In genomic region chr5:137786109-137786942, GRCm38 (mm10) we compare ENCODE assay signal across 8 mouse cellular contexts. TPM values are rescaled to one million over a fixed set of nuclear protein-coding genes. Genes with fewer than 3 reads are reported as not detected.
DNase-seq lines count a peak whose midpoint lies in the region; ATAC-seq and TF ChIP-seq lines count a peak whose summit lies in the region.

No protein-coding gene starts in this region.

- H3K4me2 ChIP-seq in forebrain, embryonic 13.5 days, result peak overlapping the region; percentile 95
- peak overlapping the region; percentile 83 for H3K4me2 ChIP-seq in liver, postnatal 0 days (ENCODE audit: low read depth, low read length)
- H3K4me2 ChIP-seq in neural tube, embryonic 14.5 days (ENCODE audit: low read depth, low read length), result peak overlapping the region; percentile 76

- no peaks in the 10 kb centered on the region for H3K9me3 ChIP-seq in ES-Bruce4 (replicated peaks; ENCODE audit: control insufficient read depth, insufficient read depth, low read length, poor library complexity, severe bottlenecking)
- H3K9me3 ChIP-seq in forebrain, embryonic 13.5 days (replicated peaks), result no peaks in the 10 kb centered on the region
- H3K9me3 ChIP-seq in liver, postnatal 0 days (ENCODE audit: low read length), result no peaks in the 10 kb centered on the region
- no peaks in the 10 kb centered on the region for H3K9me3 ChIP-seq in neural tube, embryonic 14.5 days (ENCODE audit: control insufficient read depth, low read length)

- peak overlapping the region; percentile 80 for H3K4me3 ChIP-seq in ES-Bruce4 (ENCODE audit: low read depth, low read length)
- H3K4me3 ChIP-seq in forebrain, embryonic 13.5 days, result peak overlapping the region; percentile 85
- peak overlapping the region; percentile 73 for H3K4me3 ChIP-seq in liver, postnatal 0 days (ENCODE audit: low read depth, low read length)
- H3K4me3 ChIP-seq in neural tube, embryonic 14.5 days (ENCODE audit: low read depth, low read length), result peak overlapping the region; percentile 82

- no peaks in the 10 kb centered on the region for H3K27me3 ChIP-seq in ES-Bruce4 (ENCODE audit: control insufficient read depth, insufficient read depth, low read length, poor library complexity, severe bottlenecking)
- H3K27me3 ChIP-seq in forebrain, embryonic 13.5 days, result peaks cover 4% of the 10 kb centered on the region
- no peaks in the 10 kb centered on the region for H3K27me3 ChIP-seq in liver, postnatal 0 days (ENCODE audit: insufficient read depth, low read length)
- no peaks in the 10 kb centered on the region for H3K27me3 ChIP-seq in neural tube, embryonic 14.5 days (ENCODE audit: control insufficient read depth, insufficient read depth, low read length)

- DNase-seq in heart, postnatal 10 days, result peak; percentile 99 to 100
- peak; percentile 99 for DNase-seq in large intestine, adult 2 months (ENCODE audit: low read depth, low spot score)
- DNase-seq in liver, postnatal 0 days, result peak; percentile 99
- peak; percentile 100 for DNase-seq in testis, postnatal 10 days (ENCODE audit: low spot score)

- WGBS in forebrain, embryonic 13.5 days, result under 1% methylated on average over 72 of the region's 79 CpGs
- WGBS in large intestine, adult 2 months, result under 1% methylated on average over 79 of the region's 79 CpGs
- under 1% methylated on average over 77 of the region's 79 CpGs for WGBS in liver, postnatal 0 days (ENCODE audit: insufficient replicate concordance)
- WGBS in neural tube, embryonic 14.5 days, result under 1% methylated on average over 78 of the region's 79 CpGs

- TF ChIP-seq POLR2A in ES-Bruce4 (IDR thresholded peaks at IDR 0.05; ENCODE audit: insufficient read depth, low read length), result peak; percentile 89

- TF ChIP-seq EP300 in ES-Bruce4 (IDR thresholded peaks at IDR 0.05; ENCODE audit: insufficient read depth, low read depth, low read length), result 0 out of 2 replicates have a peak, but pooled peaks have one; percentile 36
- TF ChIP-seq EP300 in liver, postnatal 0 days (IDR thresholded peaks at IDR 0.05; ENCODE audit: low read depth), result peak; percentile 6

- H3K4me1 ChIP-seq in ES-Bruce4 (ENCODE audit: control insufficient read depth, insufficient read depth, low read length), result no peaks in the 10 kb centered on the region
- peaks cover 41% of the 10 kb centered on the region for H3K4me1 ChIP-seq in forebrain, embryonic 13.5 days
- peaks cover 23% of the 10 kb centered on the region for H3K4me1 ChIP-seq in liver, postnatal 0 days (ENCODE audit: insufficient read depth)
- H3K4me1 ChIP-seq in neural tube, embryonic 14.5 days (ENCODE audit: control insufficient read depth, insufficient read depth, low read length), result peaks cover 24% of the 10 kb centered on the region

- peak overlapping the region; percentile 97 for H3K9ac ChIP-seq in ES-Bruce4 (ENCODE audit: low read depth, poor library complexity, severe bottlenecking)
- peak overlapping the region; percentile 98 for H3K9ac ChIP-seq in forebrain, embryonic 13.5 days
- peak overlapping the region; percentile 83 for H3K9ac ChIP-seq in liver, postnatal 0 days (replicated peaks)
- peak overlapping the region; percentile 85 for H3K9ac ChIP-seq in neural tube, embryonic 14.5 days (replicated peaks; ENCODE audit: low read depth, low read length)

- no peak for TF ChIP-seq CTCF in ES-Bruce4 (IDR thresholded peaks at IDR 0.05; ENCODE audit: low read depth, low read length)
- TF ChIP-seq CTCF in liver, postnatal 0 days (IDR thresholded peaks at IDR 0.05; ENCODE audit: low read depth), result no peak

- H3K36me3 ChIP-seq in ES-Bruce4 (ENCODE audit: control insufficient read depth, insufficient read depth, low read length, poor library complexity, severe bottlenecking), result peaks cover 31% of the 10 kb centered on the region
- H3K36me3 ChIP-seq in forebrain, embryonic 13.5 days (ENCODE audit: poor library complexity, severe bottlenecking), result peaks cover 35% of the 10 kb centered on the region
- H3K36me3 ChIP-seq in liver, postnatal 0 days (replicated peaks; ENCODE audit: insufficient read depth, low read length), result peaks cover 32% of the 10 kb centered on the region
- peaks cover 19% of the 10 kb centered on the region; the same call in 1 of the 2 replicates for H3K36me3 ChIP-seq in neural tube, embryonic 14.5 days (ENCODE audit: control insufficient read depth, insufficient read depth, low read length)

- peak overlapping the region; percentile 80 for H3K27ac ChIP-seq in ES-Bruce4 (ENCODE audit: insufficient read depth, low read length)
- H3K27ac ChIP-seq in forebrain, embryonic 13.5 days, result peak overlapping the region; percentile 98
- peak overlapping the region; percentile 100 for H3K27ac ChIP-seq in liver, postnatal 0 days (ENCODE audit: low read depth)
- H3K27ac ChIP-seq in neural tube, embryonic 14.5 days (ENCODE audit: low read depth, low read length), result peak overlapping the region; percentile 97

- intact Hi-C loops in heart, postnatal 10 days (cut with DNase I), result loop anchor here (10.0 kb wide), 1 partner anchor 378 kb away; the partner anchor contains the start of gene Cops6

- peak; percentile 57 for ATAC-seq in cerebellum, adult (ENCODE audit: insufficient number of reproducible peaks, low FRiP score, low TSS enrichment)
- ATAC-seq in forebrain, embryonic 13.5 days, result peak; percentile 86
- ATAC-seq in liver, postnatal 0 days, result peak; percentile 86
- ATAC-seq in neural tube, embryonic 14.5 days (ENCODE audit: low read depth), result peak; percentile 80

RNA-seq across cellular contexts. Expression of gene Mepce, which starts 1.1 kb away (rescaled TPM):
- polyA plus RNA-seq in ES-Bruce4 (2011; ENCODE audit: insufficient read depth, insufficient read length, low read depth, missing spikeins), result 21.6 and 24.8 TPM in 2 replicates
- polyA plus RNA-seq in forebrain, embryonic 13.5 days (2015; fragmentation: Nextera tagmentation; extraction: Ambion mirVana), result 10.3 and 12.3 TPM in 2 replicates
- total RNA-seq in heart, postnatal 10 days (2021), result 10 to 100 TPM; 26.2 to 41.3 TPM
- polyA plus RNA-seq in large intestine, adult 2 months (2012; rRNA removed), result 33.7 and 40.1 TPM in 2 replicates
- polyA plus RNA-seq in liver, postnatal 0 days (2015; fragmentation: Nextera tagmentation; extraction: Ambion mirVana), result 4.7 and 5.0 TPM in 2 replicates
- polyA plus RNA-seq in neural tube, embryonic 14.5 days (2014; fragmentation: Nextera tagmentation; extraction: Ambion mirVana), result 13.1 and 17.0 TPM in 2 replicates

RNA-seq across cellular contexts. Expression of gene Zcwpw1, which starts 1.3 kb away (rescaled TPM):
- polyA plus RNA-seq in ES-Bruce4 (2011; ENCODE audit: insufficient read depth, insufficient read length, low read depth, missing spikeins), result 15.0 and 15.5 TPM in 2 replicates
- 12.7 and 15.4 TPM in 2 replicates for polyA plus RNA-seq in forebrain, embryonic 13.5 days (2015; fragmentation: Nextera tagmentation; extraction: Ambion mirVana)
- 1 to 10 TPM; 2.8 to 3.1 TPM for total RNA-seq in heart, postnatal 10 days (2021)
- 0.48 and 0.84 TPM in 2 replicates for polyA plus RNA-seq in large intestine, adult 2 months (2012; rRNA removed)
- polyA plus RNA-seq in liver, postnatal 0 days (2015; fragmentation: Nextera tagmentation; extraction: Ambion mirVana), result 1.5 and 1.9 TPM in 2 replicates
- 11.2 and 13.9 TPM in 2 replicates for polyA plus RNA-seq in neural tube, embryonic 14.5 days (2014; fragmentation: Nextera tagmentation; extraction: Ambion mirVana)

RNA-seq across cellular contexts. Expression of gene Ppp1r35, which starts 7.7 kb away (rescaled TPM):
- polyA plus RNA-seq in ES-Bruce4 (2011; ENCODE audit: insufficient read depth, insufficient read length, low read depth, missing spikeins), result 30.3 and 35.4 TPM in 2 replicates
- polyA plus RNA-seq in forebrain, embryonic 13.5 days (2015; fragmentation: Nextera tagmentation; extraction: Ambion mirVana), result 38.3 and 45.0 TPM in 2 replicates
- 10 to 100 TPM; 13.4 to 17.4 TPM for total RNA-seq in heart, postnatal 10 days (2021)
- 31.2 and 34.9 TPM in 2 replicates for polyA plus RNA-seq in large intestine, adult 2 months (2012; rRNA removed)
- 13.4 and 18.1 TPM in 2 replicates for polyA plus RNA-seq in liver, postnatal 0 days (2015; fragmentation: Nextera tagmentation; extraction: Ambion mirVana)
- polyA plus RNA-seq in neural tube, embryonic 14.5 days (2014; fragmentation: Nextera tagmentation; extraction: Ambion mirVana), result 37.8 and 43.7 TPM in 2 replicates

RNA-seq across cellular contexts. Expression of gene Tsc22d4, which starts 40.8 kb away (rescaled TPM):
- polyA plus RNA-seq in ES-Bruce4 (2011; ENCODE audit: insufficient read depth, insufficient read length, low read depth, missing spikeins), result 47.7 and 53.3 TPM in 2 replicates
- 64.3 and 71.0 TPM in 2 replicates for polyA plus RNA-seq in forebrain, embryonic 13.5 days (2015; fragmentation: Nextera tagmentation; extraction: Ambion mirVana)
- 100 to 1,000 TPM; 279 to 287 TPM for total RNA-seq in heart, postnatal 10 days (2021)
- 121 and 125 TPM in 2 replicates for polyA plus RNA-seq in large intestine, adult 2 months (2012; rRNA removed)
- polyA plus RNA-seq in liver, postnatal 0 days (2015; fragmentation: Nextera tagmentation; extraction: Ambion mirVana), result 65.3 and 65.9 TPM in 2 replicates
- polyA plus RNA-seq in neural tube, embryonic 14.5 days (2014; fragmentation: Nextera tagmentation; extraction: Ambion mirVana), result 80.1 and 85.1 TPM in 2 replicates

RNA-seq across cellular contexts. Expression of gene Nyap1, which starts 44.9 kb away (rescaled TPM):
- 12.4 and 13.0 TPM in 2 replicates for polyA plus RNA-seq in ES-Bruce4 (2011; ENCODE audit: insufficient read depth, insufficient read length, low read depth, missing spikeins)
- polyA plus RNA-seq in forebrain, embryonic 13.5 days (2015; fragmentation: Nextera tagmentation; extraction: Ambion mirVana), result 25.0 and 26.5 TPM in 2 replicates
- total RNA-seq in heart, postnatal 10 days (2021), result 1 to 10 TPM; 1.6 to 1.7 TPM
- 5.0 and 8.0 TPM in 2 replicates for polyA plus RNA-seq in large intestine, adult 2 months (2012; rRNA removed)
- 0.11 and 0.18 TPM in 2 replicates for polyA plus RNA-seq in liver, postnatal 0 days (2015; fragmentation: Nextera tagmentation; extraction: Ambion mirVana)
- 13.6 and 22.3 TPM in 2 replicates for polyA plus RNA-seq in neural tube, embryonic 14.5 days (2014; fragmentation: Nextera tagmentation; extraction: Ambion mirVana)

Comparison
In these comparisons a context has a peak if more than half of its experiments do, and no peak if none do; other contexts are left out.
1. Peak in every context shown above with its lines: DNase-seq, ATAC-seq, H3K4me3 ChIP-seq and H3K27ac ChIP-seq.